Mouse (Mus musculus): Measurements from ENCODE around the gene Iqsec1.

Gene Iqsec1

GRCm38 (mm10) chr6:90748976-90749375 is 239.5 kb downstream of the Iqsec1 start:
- DNase-seq: no peak

- no peak for DNase-seq
Observed at GRCm38 (mm10) chr6:90746331-90746864, 242.1 kb downstream of the Iqsec1 start.

- no peak for DNase-seq
Observed at GRCm38 (mm10) chr6:90745401-90746198, 242.9 kb downstream of the Iqsec1 start.

- DNase-seq: no peak
Observed at GRCm38 (mm10) chr6:90742453-90742852, 246.0 kb downstream of the Iqsec1 start.

- no peak for DNase-seq
Observed at GRCm38 (mm10) chr6:90741717-90742116, 246.8 kb downstream of the Iqsec1 start.

GRCm38 (mm10) chr6:90741056-90741420 is 247.4 kb downstream of the Iqsec1 start:
- DNase-seq: no peak

GRCm38 (mm10) chr6:90740348-90741055 is 248.0 kb downstream of the Iqsec1 start:
- DNase-seq: no peak

GRCm38 (mm10) chr6:90737376-90737775 is 251.1 kb downstream of the Iqsec1 start:
- peak; percentile 81 to 89 for DNase-seq

GRCm38 (mm10) chr6:90736691-90737245 is 251.7 kb downstream of the Iqsec1 start:
- peak in 1 of 2 experiments; percentile 72 for DNase-seq

GRCm38 (mm10) chr6:90736074-90736672 is 252.3 kb downstream of the Iqsec1 start:
- peak; percentile 77 to 86 for DNase-seq

GRCm38 (mm10) chr6:90735396-90736036 is 253.0 kb downstream of the Iqsec1 start:
- no peak for DNase-seq

- no peak for DNase-seq
Observed at GRCm38 (mm10) chr6:90734806-90735205, 253.7 kb downstream of the Iqsec1 start.

GRCm38 (mm10) chr6:90731327-90731726 is 257.2 kb downstream of the Iqsec1 start:
- DNase-seq: peak; percentile 65 to 83

GRCm38 (mm10) chr6:90729829-90730228 is 258.7 kb downstream of the Iqsec1 start:
- no peak for DNase-seq

- DNase-seq: peak; percentile 85 to 91
Observed at GRCm38 (mm10) chr6:90728491-90728931, 260.0 kb downstream of the Iqsec1 start.

GRCm38 (mm10) chr6:90727826-90728225 is 260.7 kb downstream of the Iqsec1 start:
- DNase-seq: no peak

GRCm38 (mm10) chr6:90726711-90727122 is 261.8 kb downstream of the Iqsec1 start:
- DNase-seq: no peak

GRCm38 (mm10) chr6:90725526-90725925 is 263.0 kb downstream of the Iqsec1 start:
- DNase-seq: no peak

GRCm38 (mm10) chr6:90722993-90723392 is 265.5 kb downstream of the Iqsec1 start:
- DNase-seq: no peak

- peak; percentile 80 to 85 for DNase-seq
Observed at GRCm38 (mm10) chr6:90720996-90721746, 267.3 kb downstream of the Iqsec1 start.

GRCm38 (mm10) chr6:90720201-90720600 is 268.3 kb downstream of the Iqsec1 start:
- peak; percentile 66 to 71 for DNase-seq

GRCm38 (mm10) chr6:90719402-90719801 is 269.1 kb downstream of the Iqsec1 start:
- DNase-seq: no peak

All from kidney, adult 8-10 months (tissue).